Mouse (Mus musculus) testis, adult 2 months (tissue): ENCODE results near the gene Fam131a.

Source experiments
- CTCF ChIP-seq: fragments of 200-500 bp; IDR thresholded peaks from 2 replicates; pipeline ENCODE4 v1.5.1; 2012; ENCODE audit warnings: low read depth, mild to moderate bottlenecking, inconsistent platforms, low read length, moderate library complexity; ENCODE audit not compliant: control insufficient read depth, insufficient read depth, insufficient replicate concordance
- POLR2A ChIP-seq: fragments of 200-500 bp; IDR thresholded peaks from 2 replicates; pipeline ENCODE4 v1.6.1; 2012; ENCODE audit warnings: low read depth, mild to moderate bottlenecking, inconsistent platforms, low read length, moderate library complexity; ENCODE audit not compliant: control insufficient read depth

DNA sequence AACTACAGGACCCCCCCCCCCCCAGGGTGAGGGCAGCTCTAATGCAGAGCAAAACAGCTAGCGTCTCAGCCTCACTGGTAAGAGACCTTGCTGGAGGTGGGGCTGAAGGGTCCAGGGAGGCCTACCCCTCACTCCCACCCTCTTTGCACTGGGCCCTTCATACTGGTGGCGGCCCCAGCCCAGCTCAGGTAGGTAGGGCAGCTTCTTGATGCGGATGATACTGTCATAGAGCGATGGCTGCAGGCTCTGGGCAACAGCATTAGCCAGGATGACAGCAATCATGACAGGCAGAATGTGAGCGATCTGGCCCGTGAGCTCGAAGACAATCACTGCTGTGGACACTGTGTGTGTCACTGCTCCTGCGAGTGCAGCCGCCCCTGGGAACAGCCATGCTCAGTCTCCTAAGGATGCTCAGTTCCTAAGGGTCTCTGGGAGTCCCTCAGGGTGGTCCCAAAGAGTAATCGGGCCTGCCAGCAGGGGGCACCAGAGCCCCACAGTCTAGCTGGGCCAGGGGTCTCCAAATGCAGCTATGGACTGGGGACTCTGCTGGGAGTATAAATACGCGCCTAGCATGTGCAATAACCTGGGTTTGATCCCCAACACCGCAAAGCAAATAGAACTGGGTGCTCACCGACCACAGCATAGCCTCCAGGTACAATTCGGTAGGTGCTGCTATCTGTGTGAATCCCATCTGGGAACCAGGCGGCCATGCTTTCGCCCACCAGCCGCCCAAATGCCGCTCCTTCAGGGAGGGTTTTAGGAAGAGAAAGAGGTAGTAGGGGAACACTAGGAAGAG lies 16.1 kb downstream of the Fam131a start:
- TF ChIP-seq CTCF: peak; percentile 39
- TF ChIP-seq POLR2A: no peak
